Mouse (Mus musculus) CD8-positive naive resting alpha-beta T cell, adult 2 months (primary cell): ENCODE results near the gene Gm5065.

Source experiments
- DNase-seq, 2 experiments: peaks; one replicate each; pipeline ENCODE4 v3.0.0; 2022; ENCODE audit warnings: low read depth in 2 of 2, low spot score in 2 of 2

Gm5065 gene

DNA sequence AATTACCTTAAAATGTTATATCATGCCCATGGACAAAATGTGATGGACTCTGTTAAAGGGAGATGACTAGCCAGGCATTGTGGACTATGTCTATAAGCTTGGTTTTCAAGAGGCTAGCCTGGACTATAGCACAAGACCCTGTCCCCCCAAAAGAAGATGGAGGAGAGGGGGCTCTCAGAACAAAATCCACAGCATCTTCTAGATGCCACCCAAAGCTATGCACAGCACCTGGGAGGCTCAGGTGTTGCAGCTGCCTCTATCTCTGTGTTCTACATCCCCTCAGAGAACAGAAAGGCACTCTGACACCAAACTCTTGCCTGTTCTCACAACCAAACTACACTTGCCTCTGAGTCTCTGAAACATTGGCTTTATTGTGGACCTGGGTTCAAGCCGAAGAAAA, at the start of gene Gm5065:
Gene Gm5065, plus strand, starts transcription at position 301 of the 400 bp plus-strand sequence.
- no peak for DNase-seq

- no peak for DNase-seq
Measured at GRCm38 (mm10) chr7:5327511-5327910, 22.8 kb upstream of the Gm5065 start.

GRCm38 (mm10) chr7:5350935-5351334, 598 bp downstream of the Gm5065 start, which contains the start of gene Nlrp2:
TSS of gene Nlrp2 (minus strand) at chr7:5351035.
- no peak for DNase-seq

DNA sequence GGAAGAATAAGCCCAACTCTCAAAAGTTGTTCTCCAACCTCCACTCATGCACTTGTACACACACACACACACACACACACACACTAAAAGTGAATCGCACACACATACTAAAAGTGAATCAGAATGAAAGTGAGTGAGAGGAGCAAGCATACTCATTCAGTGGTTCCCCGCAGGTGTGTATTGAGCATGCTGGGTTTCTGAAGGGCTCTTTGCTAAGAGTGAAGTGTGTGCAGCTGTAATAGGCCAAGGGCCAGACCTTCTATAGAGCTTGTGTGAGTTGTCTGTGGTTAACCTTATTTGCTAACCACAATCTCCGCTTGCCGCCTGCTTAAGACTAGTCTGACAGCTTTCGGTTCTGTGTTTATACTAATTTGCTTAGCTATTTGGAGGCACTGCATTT, 13.3 kb downstream of the Gm5065 start:
- no peak for DNase-seq

DNA sequence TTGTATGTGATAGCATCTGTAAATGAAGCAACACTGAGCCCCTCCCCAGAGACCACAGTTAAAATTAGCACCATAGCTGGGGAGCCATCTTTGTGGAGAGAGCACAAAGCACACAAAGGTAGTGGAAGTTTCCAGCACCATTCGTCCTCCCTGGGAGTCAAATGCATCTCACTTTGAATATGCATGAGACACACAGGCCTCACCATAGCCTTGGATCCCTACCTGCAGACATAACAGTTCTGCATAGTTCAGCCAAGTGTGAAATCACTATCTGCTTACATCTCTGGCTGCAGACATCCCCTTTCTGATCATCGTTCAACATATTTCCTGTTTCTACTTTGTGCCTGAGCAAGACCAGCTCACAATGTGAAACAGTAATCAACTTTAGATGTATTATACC, 16.4 kb downstream of the Gm5065 start:
- DNase-seq = no peak

DNA sequence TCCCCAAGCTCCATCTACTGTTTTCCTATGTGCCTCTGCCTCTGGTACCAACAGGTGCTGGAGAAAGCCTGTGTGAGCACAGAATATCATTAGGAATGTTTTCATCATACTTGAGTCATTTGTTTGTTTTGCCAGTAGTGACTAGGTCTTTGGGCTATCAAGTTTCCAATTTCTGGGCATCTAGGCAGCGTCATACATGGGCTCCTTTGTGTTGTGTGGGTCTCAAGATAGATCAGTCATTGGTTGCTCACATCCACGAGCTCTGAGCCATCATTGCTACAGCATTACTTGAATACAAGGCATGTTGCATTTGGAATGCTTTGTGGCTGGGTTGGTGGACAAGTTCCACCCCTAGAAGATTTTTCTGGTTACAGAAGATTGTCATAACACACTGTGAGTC, 55.9 kb downstream of the Gm5065 start:
- DNase-seq = no peak
